Mouse (Mus musculus) A20 (cell line): ENCODE data around the gene Sfxn3.

Experiments
- DNase-seq: peaks from one replicate; pipeline ENCODE4 v3.0.0-alpha.2; 2011; ENCODE audit warnings: low read depth, low spot score

Sfxn3 gene

DNA sequence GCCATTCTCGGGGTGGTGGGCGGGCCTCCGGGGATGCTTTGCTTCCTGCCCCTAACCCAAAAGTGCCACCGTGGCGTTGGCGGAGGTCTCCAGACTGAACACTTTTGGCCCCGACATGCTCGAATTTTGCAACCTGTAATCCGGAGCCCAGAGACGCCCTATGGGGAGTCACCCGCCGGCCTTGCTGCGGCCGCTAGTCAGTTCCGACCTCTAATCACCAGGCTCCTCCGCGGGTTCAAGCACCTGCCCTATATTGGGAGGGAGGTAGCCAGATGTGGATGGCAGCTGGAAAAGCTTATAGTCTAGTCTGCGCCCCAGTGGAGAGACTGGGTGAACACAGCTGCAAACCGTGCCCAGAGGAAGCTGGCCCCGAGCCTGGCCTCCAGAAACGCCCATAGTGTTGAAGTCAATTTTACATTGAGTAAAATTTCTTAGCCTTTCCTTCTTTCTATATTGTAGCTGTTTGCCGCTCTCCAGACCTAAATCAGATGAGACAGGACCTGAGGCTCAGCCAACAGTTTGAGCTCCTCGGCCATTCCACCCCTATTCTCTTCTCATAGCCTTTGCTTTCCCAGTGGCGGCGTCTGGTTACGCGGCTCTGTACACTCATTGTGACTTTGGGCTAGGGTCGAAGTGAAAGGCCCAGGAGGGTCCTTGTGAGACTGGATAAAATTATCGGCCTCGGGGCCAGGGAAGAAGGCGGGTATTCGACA is 28.2 kb downstream of the Sfxn3 start:
- peak; percentile 88 for DNase-seq

DNA sequence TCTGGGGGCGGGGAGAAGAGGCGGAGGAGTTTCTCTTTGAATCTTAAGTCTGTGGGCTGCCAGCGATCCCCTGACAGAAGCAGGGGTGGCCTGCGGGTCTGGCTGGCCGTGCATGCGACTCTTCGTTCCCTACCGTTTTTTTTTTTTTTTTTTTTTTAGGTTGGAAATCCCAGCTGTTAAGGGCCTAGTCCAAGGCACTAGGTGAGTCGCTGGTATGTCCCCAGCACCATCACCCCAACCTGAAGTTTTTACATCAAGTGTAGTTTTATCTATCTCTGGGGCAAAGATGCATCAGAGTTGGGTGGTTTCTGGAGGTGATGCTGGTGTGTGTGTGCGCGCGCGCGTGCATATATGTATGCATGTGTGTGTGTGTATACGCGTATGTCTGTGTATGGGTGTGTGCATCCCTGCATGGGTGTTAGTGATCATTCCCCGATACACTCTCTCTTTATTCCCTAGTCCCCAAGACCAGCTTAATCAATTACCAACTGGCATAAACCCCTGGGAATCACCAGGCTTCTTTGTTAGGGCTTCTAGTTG is 28.8 kb downstream of the Sfxn3 start:
- DNase-seq, result peak; percentile 64

DNA sequence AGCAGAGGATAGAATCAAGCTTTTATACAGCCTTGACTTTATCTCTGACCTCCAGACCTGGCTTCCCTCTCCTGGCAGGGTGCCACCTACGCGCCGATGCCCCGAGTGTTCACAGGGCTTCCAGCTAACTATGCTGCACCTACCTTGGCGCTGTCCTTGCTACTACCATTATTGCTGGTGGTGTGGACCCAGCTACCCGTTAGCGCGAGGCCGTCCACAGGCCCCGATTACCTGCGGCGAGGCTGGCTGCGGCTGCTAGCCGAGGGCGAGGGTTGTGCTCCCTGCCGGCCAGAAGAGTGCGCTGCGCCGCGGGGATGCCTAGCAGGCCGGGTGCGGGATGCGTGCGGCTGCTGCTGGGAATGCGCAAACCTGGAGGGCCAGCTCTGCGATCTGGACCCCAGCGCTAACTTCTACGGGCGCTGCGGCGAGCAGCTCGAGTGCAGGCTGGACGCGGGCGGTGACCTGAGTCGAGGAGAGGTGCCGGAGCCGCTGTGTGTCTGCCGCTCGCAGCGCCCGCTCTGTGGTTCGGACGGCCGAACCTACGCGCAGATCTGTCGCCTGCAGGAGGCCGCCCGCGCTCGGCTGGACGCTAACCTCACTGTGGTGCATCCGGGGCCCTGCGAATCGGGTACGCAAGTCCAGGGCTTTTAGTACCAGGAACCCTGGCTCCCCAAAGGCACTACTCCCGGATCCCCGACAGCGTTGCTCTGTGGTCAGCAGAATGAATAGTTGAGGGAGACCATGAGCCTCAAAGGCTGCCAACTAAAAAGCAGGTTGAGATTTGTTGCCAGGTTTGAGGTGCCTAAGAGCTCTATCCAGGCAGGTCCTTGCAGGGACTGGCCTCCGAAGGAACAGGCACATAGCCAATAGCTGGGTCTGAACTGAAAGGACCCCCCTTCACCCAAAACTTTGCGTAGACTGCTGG is 29.5 kb downstream of the Sfxn3 start:
- DNase-seq, result no peak

DNA sequence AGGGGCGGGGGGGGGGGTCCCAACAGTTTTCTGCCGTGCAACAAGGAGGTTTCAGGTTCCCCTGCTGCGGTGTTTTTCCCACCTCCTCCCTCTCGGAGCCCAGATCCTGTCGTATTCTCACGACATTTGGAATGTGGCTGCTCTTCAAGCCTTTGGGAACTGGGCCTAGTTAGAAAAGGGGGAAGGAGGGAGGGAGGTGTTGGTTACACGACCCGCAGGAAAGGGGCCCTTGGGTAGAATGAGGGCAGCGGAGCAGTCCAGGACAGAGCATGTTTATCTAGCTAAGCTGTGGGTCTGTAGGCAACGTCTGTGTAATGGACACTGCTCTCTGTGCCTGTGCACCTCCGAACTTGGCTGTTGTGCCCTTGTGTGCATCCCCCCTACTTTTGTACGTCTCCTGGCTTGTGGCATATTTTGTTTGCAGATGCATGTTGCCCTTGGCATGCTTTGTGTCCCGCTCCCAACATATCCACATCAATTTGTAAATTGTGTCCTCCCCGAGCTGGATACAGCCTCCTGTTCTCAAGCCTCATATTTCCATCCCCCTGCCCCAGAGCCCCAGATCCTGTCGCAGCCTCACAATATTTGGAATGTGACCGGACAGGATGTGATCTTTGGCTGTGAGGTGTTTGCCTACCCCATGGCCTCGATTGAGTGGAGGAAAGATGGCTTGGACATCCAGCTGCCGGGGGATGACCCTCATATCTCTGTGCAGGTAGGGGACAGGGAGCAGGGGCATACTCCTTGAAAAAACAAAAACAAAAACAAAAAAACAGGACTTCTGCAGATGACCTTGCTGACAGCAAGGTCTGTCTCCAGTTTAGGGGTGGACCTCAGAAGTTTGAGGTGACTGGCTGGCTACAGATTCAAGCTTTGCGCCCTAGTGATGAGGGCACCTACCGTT is 30.7 kb downstream of the Sfxn3 start:
- no peak for DNase-seq

DNA sequence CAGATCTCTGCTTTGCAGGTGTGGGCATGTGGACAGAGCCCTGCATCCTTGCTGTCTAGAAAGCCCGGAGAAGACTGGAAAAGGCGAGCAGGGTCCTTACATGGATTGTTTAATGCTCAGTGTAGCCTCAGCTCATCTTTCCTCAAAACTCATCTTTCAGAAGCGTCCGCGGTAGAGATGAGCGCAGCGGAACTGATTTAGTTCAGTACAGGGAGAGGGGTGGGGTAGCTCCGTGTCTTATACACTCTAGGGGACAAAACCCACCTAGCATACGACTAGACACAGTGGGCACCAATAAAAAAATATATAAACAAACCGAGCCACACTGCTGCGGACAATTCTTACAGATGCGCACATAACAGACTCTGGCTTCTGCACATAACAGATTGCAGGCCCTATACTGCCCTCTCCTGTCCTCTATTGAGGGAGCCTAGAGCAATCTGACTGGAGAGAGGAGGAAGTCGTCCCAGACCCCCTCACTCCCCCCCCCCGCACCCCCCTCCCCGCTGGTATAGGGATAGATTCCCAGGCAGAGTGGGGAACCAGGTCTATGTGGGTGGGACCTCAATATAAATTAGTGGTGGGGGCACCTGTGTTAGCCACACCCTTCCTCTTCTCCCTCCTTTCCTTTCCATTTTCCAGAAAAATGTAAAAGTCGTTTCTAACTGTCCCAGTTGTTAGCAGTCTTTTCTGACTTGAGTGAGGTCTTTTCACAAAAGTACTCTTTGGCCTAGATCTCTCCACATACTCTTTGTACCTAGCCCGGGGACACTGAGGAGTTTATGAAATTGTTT is 31.9 kb downstream of the Sfxn3 start:
- DNase-seq, result no peak

DNA sequence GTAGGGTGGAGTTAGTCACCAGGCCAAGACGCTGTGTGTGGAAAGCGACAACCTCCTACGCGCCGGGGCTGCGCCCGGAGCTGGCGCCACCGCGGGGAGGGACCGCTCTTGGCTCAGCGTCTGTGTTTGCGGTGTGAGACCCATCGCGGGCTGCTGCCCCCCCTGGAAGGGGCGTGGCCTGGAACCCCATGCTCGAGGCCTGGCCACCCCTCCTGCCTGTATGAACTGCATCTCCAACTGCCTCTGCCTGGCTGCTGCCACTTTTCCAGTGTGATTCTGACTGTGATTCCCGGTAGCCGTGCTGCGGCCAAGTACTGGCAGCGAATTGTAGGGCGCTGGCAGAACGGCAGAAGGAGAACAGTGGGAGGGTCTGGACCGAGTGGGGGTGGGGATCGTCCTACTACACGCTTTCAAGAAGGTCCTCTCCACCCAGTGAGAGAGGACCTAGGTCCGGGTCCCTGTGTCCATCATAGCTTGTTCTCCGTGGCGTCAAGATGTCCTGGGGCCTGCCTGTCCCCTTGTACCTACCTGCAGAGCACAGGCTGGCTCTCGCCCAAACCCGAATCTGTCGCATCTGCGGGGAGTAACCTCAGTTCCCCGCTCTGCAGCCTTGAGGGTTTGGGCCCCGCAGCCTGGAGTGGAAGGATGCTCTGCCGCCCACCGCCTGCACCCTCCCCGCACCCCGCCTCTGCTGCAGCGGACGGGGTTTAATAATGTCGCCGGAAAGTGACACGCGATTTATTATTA is 32.6 kb downstream of the Sfxn3 start:
- no peak for DNase-seq

DNA sequence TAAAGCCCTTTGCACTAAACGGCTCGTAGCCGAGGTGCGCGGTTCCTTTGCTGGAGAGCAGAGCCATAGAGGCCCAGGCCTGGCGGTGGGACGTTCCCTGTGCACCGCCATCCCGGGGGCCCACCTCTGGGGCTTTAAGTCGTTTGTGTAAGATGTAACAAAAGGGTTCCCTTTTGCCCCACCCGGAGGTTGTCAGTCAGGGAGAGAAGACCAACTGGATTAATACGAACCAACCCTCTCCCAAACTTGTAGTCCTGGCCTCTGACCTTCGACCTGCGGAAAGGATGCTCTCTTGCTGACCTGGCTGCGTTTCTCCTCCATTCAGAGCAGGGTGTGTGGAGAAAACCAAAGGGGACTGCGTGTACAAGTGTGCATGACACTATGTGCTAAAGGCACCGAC is 33.4 kb downstream of the Sfxn3 start:
- DNase-seq, result no peak

DNA sequence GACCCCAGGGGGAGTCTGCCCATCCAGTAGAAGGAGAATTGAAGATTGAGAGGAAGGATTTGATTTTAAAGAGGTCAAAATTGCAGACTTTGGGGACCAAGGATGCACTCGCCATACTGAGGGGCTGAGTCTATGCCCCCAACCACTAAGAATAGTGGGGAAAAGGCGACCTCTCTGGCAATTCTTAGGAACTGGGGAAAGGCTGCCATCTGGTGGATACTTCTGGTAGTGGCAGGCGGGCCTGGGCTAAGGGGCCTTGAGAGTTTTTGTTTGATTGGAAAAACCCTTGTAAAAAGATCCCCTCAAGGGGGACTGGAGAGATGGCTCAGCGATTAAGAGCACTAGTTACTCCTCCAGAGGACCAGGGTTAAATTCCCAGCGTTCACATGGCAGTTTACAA is 34.0 kb downstream of the Sfxn3 start:
- DNase-seq, result peak; percentile 52

DNA sequence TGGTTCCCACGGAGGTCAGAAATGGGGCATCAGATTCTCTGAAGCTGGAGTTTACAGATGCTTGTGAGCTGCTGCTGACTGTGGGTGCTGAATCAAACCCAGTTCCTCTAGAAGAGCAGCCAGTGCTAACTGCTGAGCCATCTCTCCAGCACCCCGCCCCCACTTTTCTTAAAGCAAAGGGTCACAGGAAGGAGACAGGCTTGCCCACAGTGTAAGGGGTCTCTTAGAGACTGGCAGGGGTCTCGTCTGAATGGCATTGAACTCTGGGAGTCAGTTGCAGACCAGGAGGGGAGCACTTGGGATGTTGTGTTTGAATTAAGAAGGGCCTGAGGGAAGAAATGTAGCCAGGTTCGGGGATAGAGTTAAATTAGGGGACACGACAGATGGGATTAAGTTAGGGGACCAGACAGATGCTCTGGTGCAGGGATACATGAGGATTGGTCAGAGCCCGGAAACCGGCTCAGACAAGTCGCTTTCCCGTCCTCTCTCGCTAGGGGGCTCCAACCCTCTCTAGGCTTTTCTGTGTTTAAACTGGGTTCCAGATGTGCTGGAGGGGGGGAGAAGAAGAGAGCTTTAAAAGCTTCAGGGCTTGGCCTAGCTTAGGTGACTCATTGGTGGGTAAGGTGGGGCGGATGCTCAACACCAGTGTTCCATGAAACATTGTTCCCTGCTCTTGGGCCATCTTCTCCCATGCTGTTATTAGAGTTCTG is 34.7 kb downstream of the Sfxn3 start:
- peak; percentile 66 for DNase-seq

DNA sequence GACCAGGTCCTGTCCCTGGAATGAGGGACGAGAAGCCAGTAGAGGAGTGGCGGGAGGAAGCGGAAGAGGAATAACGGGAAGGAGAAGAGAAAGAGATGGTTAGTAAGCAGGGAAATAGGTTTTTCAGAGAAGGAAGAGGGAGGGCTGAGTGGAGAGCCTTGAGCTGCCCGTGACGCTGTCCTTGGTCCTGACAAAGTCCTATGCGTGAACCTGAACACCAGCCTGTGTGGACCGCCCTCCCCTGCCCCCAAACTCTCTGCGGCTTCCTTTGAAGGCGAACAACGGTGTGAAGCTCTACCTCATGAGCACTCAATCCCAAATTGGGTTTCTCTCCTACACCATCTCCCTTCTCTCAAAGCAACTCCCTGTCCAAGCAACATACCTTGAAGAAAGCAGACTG is 50.6 kb downstream of the Sfxn3 start:
- peak; percentile 51 for DNase-seq

DNA sequence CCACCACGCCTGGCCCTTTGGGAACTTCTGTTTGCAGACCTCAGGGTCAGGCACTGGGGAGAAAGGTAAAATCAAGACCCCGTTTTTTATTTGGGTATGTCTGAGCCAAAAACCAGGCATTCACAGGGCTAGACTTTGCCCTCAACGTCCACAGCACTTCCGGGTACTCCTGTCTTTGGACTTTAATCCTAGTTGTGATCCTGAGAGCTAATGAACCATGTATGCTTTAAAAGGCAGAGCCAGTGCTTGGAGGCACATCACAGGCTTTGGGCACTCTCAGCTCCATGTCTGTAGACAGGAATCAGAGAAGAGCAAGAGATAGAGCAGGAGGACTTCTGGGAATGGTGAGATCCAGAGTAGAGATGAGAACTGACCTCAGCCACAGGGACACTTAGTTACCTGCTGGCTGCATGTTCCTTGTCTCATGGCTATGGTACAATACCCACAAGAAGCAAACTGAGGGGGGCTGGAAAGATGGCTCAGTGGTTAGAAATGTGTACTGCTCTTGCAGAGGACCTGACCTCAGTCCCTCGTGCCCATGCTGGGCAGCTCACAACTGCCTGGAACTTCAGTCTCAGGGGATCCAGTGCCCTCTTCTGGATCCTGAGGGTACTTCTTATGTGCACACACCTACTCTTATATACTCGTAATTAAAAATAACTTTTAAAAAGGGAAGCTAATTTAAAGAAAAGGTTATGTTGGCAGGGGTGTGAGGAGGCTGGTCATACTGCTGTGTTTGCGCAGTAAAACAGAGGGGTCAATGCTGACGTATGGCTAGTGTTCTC is 53.4 kb downstream of the Sfxn3 start:
- DNase-seq, result peak; percentile 39

DNA sequence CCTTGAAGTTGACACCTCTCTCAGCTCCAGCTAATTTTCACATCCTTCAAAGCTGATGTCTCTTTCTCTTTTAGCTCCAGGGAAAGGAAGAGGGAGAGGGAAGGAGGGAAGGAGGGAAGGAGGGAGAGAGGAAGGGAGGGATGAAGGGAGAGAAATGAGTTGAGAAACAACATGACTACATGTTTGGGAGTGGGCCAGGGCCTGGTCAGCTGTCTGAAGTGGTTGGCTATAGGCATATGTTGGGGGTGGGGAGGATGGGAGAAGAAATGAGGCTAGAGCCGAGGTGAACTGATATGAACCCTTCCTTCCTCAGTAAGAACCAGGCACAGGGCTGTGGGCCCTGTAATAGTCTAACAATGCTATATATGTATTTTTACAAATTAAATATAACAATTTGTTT is 58.3 kb downstream of the Sfxn3 start:
- DNase-seq, result no peak
